Mouse (Mus musculus) right cerebral cortex, postnatal 25 days (tissue): ENCODE data around the gene AW011738.
A peak's percentile ranks its signal among the peaks of the same experiment; 100 is the strongest.

ENCODE experiments used
- DNase-seq: peaks from one replicate; pipeline ENCODE4 v3.0.0; 2022

AW011738 gene

DNA sequence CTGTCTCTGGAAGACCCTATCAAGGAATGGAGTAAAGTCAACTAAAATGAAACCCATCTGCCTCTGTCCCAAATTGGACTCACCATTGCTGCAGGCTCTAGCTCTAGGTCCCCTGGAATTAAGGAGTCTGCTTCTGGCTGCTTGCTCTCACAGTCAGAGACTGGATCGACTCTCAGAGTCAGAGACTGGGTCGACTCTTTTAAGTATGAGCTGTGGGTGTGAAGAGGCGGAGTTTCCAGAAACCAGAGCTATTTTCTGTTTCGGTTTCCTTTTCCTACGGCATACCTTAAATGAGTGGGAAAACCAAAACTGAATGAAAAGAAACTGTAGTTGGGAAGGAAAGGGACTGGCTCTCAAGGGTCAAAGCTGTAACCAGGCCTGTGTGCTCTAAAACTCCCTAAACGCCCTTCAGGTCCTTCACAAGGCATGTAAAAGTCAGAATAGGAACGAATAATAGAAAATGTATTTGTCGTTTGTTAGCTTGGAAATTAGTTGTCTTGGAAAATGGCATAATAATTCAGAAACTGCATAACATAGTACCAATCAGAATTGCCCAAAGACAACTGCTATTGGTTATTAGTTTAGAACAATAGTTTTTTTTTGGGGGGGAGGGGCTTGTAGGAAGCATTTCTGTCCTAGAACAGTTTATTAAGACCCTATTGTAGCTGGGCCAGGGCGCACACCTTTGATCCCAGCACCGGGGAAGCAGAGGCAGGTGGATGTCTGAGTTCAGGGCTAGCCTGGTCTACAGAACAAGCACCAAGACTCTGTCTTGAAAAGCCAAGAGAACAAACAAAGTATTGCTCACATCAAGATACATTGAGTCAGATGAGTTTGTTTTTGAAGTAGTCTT is 2.3 kb upstream of the AW011738 start, which contains the start of gene Isg15:
Gene Isg15, minus strand, starts transcription at position 196 of the 853 bp plus-strand sequence.
- DNase-seq = no peak

DNA sequence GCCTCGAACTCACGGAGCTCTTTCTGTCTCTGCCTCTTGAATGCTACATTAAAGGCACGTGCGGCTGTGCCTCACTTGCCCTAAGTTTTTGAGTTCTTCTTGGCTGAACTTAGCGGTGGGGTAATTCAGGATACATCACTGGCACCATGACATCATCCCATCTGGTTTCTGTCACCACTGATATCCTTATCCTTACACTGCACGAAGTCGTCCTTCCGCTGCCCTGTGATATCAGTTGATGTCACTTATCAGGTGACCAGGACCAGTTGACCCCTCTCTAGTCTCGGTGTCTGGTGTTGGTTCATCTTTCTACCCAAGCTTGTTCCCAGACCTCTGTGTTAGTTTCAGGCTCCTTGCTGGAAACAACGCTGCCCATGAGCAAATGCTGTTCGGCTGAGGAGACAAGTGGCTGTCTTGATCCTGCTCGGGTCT is 626 bp upstream of the AW011738 start:
- no peak for DNase-seq

DNA sequence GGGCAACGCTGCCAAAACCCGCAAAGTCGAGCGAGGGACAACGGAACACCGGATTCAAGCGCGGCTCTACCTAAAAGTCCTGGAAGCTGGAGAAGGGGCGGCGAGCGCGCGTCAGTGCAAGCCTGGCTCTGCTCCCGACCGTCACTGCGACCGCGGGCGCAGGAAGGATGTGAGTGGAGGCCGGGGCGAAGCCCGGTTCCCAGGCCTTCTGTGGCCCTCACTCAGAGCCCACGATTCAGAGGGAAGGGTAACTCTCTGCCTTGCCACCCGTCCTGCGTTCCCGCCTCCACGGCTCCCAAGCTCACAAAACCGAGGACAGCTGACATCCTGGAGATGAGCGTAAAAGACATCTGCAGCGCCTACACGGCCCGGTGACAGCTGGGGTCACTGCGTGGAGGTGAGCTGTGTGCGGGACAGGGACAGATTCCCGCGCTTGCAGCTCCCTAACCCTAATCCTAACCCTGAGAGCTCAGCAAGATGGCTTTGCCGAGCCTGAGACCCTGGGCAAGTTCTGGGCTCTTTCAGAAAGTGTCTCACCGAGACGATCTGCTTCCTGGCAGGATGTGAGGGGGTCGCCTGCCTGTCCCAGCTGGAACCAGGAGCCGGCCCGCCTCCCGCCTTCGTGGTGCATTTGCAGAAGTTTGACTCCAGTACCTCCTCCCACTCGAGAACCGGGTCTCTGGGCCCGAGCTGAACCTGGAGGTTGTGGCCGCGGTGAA is 468 bp downstream of the AW011738 start:
- no peak for DNase-seq

DNA sequence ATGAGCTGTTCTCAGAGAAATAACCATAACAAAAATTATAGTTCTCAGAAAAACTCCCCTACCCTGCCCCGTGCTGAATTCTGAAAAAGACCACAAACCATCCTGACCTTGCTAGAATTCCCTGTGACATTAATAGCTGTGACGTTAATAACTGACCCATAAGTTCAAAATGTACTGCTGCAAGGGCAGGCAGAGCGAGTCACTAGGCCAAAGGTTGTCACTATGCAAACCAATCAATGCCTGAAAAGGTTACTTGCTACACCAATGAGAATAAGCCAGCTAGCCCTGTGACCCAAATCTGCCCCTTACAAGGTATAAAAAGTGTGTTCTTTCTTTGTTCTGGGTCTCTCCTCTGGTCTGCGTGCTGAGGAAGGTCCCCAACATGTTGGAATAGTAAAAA is 5.8 kb downstream of the AW011738 start:
- no peak for DNase-seq

DNA sequence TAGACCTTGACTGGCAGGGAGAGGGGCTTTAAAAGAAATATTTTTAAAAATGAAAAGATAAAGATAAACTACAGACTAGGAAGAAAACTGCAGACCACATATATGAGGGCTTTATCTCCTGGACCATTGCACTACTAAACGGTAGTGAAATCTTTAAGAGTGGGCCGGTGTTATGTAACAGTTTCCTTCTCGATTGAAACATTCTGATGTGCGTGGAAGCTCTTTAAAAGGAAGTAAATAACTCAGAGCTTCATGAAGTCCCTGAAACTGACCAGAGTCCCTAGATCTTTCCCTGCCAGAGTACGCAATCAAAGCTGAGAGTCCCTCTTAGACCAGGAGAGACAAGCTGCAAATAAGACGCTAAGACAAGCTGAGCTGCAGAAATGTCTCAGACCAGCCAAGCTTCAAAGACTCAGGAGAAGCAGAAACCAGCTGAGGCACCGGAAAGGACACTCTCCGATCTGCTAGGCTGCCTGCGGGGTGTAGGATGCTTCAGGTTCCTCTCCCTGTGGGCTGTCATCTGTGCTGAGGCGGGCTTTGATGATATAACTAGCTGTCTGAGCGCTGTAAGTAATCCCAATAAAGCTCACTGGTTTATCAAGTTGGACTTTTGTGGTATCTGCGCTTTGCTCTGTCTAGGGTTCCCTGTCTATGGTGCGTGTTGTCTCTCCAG is 7.0 kb downstream of the AW011738 start:
- DNase-seq = no peak

DNA sequence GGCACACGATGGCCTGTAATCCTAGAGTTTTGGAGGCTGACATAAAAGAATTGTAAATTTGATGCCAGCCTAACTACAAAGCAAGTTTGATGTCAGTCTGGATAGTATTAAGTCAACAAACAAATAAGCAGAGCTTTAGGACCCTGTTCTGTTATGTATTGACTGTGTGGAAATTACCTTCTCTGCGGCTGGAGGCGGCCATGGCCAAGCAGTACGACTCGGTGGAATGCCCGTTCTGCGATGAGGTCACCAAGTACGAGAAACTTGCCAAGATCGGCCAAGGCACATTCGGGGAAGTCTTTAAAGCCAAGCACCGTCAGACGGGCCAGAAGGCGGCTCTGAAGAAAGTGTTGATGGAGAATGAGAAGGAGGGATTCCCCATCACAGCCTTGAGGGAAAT is 10.0 kb downstream of the AW011738 start:
- no peak for DNase-seq

DNA sequence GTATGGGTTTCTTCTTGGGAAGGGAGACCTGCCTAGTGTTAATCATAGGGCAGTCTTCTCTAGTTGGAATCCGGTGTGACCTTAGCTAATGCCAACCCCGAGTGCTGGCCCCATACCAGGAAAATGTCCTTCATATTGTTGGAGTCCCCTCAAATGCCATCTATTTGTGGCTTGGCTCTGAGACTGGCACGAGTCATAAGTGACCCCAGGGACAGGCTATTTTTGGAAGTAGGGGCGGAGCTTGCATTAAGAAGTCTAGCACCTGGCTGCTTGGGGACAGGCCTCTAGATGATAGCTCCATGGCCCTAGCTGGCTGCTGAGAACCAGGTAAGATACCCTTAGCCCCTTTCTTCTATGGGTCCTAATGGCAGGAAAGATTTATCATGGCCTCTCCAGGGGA is 12.5 kb downstream of the AW011738 start, which contains the start of gene Perm1:
Gene Perm1, plus strand, starts transcription at position 220 of the 400 bp plus-strand sequence.
- no peak for DNase-seq

DNA sequence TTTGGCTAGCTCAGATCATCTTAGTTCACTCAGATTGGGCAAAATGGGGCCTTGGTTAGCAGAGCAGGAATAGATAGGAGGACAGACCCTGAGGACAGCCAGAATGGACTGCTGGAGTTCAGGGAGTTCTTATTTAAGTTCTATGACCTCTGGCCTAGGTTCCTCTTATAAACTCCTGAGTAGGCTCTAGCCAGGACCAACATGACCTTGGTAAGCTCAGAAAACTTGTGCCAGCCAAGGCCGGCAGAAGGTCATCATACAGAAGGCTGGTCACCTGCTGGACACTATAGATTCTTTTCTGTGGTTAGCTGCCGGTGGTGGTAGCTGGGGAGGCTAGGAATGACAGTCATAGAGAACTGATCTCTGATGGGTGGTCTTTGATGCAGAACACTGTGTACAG is 13.1 kb downstream of the AW011738 start:
- no peak for DNase-seq

DNA sequence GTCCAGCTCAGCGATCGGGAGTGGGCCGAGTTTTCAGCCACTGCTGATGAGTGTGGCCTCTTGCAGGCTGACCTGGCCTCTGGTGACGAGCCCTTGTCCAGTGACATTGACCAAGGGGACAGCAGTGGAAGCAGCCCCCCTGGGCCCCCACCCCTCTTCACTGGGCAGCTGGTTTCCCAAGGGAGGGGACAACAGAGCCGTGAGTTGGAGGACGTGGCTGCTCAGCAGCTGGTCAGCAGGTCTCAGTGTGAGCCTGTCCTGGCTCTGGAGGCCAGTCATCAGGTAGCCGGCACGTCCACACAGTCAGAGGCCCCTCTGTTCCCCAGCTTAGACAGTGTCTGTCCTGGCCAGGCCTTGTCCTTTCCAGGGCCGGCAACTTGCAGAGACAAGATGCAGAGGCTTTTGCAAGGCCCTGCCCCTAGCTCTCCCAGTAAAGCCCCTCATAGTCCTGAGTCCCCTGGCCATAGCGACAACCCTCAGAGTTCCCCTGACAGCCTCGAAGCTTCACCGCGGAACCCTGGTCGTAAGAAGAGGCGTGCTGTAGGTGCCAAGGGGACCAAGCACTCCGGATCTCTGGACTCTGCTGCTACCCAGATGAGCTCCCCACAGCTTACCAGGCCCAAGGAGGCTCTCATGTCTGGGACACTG is 14.0 kb downstream of the AW011738 start:
- DNase-seq = no peak

DNA sequence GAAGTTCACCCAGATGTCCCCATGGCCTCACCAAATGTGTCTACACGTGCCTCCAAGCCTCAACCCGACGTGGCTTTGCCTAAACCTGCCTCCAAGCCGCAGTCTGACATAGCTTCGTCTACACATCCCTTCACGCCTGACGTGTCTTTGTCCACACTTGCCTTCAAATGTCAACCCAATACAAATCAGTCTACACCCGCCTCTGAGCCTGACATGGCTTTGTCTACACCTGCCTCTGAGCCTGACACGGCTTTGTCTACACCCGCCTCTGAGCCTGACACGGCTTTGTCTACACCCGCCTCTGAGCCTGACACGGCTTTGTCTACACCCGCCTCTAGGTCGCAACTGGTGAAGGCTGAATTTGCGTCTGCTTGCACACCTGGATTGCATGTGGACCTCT is 14.7 kb downstream of the AW011738 start:
- DNase-seq = no peak

DNA sequence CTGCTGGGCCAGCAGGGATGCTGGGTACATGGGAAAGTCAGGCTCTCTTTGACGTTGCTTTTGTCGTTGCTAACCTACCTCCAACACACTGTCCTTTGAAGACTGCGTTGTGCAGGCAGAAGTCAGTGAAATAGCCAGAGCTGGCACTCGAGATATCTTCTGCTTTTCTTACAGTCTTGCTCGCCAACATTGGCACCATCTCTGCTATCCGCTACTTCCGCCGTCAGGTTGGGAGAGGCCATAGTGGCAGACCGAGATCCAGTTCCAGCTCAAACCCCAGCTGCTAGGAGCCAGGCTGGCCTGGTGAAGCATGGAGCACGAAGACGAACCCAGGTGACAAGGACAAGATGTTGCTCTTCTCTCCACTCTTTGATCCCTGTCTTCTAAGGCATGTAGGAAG is 16.8 kb downstream of the AW011738 start:
- DNase-seq = no peak

DNA sequence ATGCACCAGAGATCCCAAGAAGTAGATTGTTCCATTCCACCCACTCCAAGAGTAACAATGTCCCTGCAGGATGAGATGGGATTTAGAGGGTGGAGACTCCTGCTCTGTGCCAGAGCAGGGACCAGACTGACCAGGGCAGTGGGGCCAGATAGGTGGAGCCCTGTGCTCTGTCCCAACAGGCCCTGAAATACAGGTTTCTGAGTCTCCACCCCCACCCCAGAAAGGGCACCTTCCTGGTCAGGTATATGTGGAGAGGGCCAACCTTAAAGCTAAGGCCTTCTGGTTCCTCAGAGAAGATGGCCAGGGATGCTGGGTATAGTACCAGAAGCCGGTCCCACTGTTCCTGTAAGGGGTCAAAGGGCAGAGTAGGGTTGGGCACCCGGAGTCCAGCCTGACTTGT is 21.2 kb downstream of the AW011738 start:
- no peak for DNase-seq

DNA sequence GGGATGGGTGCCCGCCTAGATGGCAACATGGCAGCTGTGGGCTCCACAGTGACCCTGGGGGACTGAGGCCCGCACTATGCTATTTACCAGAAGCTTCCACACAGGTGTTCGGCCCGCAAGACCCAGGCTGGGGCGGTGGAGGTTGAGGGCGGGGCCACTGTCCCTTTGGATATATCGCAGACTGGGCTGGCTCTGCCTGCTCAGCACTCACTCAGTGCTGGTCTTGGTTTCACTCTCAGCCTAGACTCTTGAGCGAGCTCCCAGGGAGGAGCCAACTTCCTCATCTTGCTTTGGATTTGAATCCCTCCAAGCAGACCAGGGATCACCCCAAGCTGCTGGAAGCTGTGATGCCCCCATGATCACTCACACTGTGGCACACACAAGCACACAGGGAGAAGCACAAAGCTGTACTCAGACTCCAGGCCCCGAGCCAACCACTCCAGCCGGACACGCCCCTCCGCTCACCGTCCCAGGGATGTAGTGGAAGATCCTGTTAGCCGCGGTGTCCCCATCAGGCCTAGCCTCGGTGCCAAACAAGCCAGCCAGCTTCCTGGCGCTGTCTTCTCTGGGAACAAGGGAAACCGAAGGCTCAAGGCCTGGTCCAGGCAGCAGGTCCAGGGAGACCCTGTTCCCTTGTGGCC is 24.8 kb downstream of the AW011738 start:
- no peak for DNase-seq

DNA sequence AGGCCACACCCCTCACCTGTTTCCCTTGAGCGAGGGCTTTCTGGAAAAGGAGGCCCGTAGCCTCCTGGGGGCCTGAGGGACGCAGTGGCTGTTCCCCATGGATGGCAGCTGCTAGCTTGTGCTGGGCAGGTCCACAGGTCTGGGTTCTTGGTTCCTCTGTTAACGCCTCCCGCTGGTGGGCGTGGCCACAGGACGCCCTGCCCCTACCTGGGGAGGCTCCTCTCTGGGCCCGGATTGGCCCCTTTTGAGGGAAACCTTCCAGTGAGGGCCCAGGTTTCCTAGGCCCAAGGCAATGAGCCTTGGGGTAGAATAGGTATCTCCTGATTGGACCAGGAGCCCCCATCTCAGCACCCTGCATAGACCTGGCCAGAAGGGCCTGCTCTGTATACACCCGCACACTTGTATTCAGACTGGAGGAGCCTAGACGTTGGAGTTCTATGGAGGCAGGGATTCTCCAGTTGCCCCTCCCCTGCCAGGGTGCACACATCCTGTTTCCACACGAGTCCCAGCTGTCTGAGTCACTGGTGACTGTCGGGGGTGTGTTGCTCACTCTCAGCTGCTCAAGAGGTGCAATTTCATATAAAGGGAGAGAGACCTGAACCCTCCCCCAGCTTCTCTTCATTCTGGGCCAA is 25.4 kb downstream of the AW011738 start:
- DNase-seq = no peak

DNA sequence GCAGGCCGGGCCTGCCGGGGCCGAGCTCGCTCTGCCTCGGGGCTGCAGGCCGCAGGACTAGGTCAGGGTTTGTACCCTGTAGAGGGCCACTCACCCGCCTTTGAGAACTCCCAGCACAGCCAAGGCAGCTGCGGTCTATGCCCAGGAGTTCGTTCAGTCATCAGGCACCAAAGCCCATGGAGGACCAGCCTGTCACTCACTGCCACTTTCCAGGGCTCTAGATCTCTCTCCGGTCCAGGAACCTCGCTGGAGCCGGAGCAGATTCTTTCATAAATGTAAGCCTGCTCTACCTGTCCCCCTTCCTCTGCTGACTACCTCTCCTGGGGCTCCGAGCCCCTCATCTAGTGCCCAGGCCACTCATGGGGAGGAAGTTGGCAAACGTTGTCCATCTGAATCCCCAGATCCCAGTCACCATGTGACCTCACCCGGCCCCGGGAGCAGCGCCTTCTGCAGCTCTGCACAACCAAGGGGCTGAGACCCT is 31.0 kb downstream of the AW011738 start:
- DNase-seq = no peak

DNA sequence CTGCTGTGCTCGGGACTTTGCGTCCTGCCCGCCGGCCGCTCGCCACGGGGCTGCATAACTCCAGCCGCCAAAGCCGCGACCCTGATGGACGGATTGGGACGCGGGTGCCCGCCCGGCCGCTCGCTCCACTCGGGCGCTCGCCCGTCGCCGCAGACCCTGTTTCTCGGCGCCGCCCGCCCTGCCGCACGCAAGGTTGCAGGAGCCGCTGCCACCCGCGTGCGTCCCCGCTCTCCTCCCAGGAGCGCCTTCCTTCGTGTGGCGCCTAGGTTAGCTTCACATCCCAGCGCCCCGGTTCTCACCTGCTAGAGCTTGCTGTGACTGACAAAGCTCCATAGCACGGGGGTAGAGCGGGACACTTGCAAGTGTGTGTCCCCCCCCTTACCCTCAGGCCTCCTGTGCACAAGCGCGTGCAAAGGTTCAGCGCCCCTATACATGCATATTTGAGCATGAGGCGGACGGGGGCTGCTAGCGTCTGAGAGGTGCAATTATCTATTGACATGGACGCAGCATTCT is 31.7 kb downstream of the AW011738 start, which contains the start of gene Plekhn1:
Gene Plekhn1, minus strand, starts transcription at position 157 of the 513 bp plus-strand sequence.
- DNase-seq = peak; percentile 83

DNA sequence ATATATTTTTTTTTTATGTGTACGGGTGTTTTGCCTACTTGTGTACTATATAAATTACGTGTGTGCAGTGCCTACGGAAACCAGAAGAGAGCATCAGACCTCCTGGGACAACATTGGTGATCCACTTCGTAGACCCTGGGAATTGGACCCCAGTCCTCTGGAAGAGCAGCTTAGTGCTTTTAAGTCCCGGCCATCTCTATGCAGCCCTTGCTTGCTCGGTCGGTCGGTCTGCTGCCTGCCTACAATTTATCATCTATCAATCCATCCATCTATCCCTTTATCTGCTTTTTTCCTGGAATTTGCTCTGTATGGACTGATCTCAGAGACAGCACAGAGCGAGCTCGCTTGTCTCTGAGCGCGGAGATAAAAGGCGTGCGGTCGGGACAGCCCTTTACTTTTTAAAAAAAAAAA is 32.3 kb downstream of the AW011738 start:
- no peak for DNase-seq

DNA sequence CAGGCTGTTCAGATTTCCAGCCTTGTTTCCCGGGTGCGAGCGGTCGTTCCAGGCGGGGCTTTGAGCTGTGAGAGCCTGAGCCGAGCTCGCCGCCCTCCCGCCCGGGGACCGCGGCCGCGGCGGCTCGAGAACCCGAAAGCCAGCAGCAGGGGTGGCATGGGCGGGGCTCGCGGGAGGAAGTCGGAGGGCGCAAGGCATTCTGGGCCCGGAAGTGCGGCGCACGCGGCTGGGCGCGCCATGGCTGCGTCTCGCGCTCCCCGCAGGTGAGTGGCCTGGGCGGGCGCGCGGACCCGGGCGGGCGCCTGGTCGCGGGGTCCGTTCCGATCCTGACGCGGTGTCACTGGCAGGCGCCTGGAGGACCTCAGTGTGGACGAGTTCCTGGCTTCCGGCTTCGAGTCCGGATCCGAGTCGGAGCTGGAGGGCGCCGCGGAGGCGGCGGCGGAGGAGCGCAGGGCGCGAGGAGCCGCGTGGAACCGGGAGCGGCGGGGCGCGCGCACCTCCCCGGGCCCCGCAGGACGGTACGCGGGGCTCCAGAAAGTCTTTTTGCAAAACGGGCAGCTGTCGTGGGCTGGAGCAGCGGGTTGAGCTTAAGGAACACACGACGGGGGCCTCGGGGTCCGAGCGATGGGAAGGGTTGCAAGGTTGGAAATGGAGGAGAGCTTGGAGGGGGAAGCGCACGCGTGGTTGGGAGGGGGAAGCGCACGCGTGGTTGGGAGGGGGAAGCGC is 32.9 kb downstream of the AW011738 start, which contains the start of gene Noc2l:
Gene Noc2l, plus strand, starts transcription at position 203 of the 726 bp plus-strand sequence.
- peak; percentile 93 for DNase-seq

DNA sequence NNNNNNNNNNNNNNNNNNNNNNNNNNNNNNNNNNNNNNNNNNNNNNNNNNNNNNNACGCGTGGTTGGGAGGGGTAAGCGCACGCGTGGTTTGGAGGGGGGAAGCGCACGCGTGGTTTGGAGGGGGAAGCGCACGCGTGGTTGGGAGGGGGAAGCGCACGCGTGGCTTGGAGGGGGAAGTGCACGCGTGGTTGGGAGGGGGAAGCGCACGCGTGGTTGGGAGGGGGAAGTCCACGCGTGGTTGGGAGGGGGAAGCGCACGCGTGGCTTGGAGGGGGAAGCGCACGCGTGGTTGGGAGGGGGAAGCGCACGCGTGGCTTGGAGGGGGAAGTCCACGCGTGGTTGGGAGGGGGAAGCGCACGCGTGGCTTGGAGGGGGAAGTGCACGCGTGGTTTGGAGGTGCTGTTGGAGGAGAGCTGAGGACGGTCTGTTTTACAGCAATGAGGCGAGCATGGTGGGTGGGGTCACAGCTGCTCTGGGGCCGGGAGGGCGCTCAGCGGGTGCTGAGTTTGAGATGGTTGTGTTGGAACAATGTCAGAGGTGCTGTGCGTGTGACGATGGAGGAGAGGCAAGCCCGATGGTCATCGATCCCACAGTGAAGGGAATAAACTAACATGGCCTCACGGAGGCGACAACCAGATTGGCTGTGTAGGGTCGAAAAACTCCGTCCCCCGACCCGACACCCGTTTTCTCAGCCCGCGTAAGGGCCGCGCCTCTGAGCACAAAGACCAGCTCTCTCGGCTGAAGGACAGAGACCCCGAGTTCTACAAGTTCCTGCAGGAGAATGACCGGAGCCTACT is 33.7 kb downstream of the AW011738 start:
- DNase-seq = no peak

DNA sequence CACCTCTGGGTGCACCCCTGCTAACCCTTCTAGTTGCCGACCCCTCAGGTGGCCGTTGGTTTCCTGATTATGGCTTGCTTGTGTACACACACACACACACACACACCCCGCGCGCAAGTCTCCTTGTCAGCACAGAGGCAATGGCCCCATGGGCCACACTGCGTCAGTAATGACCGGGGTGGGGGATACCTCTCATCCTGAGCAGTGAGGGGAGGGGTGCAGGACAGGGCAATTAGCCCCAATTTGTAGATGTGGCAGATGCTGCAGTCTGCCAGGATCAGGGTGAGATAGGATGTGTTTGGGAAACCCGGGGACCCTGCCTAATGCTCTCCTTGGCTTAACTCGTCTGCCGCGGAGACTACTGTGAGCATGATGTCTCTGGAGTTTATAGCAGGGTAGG is 46.5 kb downstream of the AW011738 start:
- DNase-seq = no peak
